Mouse (Mus musculus) lung, adult 2 months (tissue): ENCODE results near the gene Apbb2.

Source experiments
- CTCF ChIP-seq: fragments of 200-500 bp; IDR thresholded peaks from 2 replicates; pipeline ENCODE4 v1.5.1; 2011; ENCODE audit warnings: mild to moderate bottlenecking, low read length, control low read depth; ENCODE audit not compliant: insufficient read depth
- POLR2A ChIP-seq: fragments of 200-500 bp; IDR thresholded peaks from 2 replicates; pipeline ENCODE4 v1.6.1; 2011; ENCODE audit warnings: low read depth, mild to moderate bottlenecking, control low read depth, low read length, borderline replicate concordance; ENCODE audit errors: extremely low read depth

GRCm38 (mm10) chr5:66586236-66586745, 32.3 kb downstream of the Apbb2 start:
- TF ChIP-seq CTCF, result no peak
- no peak for TF ChIP-seq POLR2A
